Mouse (Mus musculus): ENCODE measurements at regions not wholly inside any gene's neighbourhood (a gene's known extent, or its start where the extent isn't known, plus 50 kb on each side); places are given as distances from the start of the nearest gene placed in this dataset.
A peak's percentile ranks its signal among the peaks of the same experiment; 100 is the strongest.

DNA sequence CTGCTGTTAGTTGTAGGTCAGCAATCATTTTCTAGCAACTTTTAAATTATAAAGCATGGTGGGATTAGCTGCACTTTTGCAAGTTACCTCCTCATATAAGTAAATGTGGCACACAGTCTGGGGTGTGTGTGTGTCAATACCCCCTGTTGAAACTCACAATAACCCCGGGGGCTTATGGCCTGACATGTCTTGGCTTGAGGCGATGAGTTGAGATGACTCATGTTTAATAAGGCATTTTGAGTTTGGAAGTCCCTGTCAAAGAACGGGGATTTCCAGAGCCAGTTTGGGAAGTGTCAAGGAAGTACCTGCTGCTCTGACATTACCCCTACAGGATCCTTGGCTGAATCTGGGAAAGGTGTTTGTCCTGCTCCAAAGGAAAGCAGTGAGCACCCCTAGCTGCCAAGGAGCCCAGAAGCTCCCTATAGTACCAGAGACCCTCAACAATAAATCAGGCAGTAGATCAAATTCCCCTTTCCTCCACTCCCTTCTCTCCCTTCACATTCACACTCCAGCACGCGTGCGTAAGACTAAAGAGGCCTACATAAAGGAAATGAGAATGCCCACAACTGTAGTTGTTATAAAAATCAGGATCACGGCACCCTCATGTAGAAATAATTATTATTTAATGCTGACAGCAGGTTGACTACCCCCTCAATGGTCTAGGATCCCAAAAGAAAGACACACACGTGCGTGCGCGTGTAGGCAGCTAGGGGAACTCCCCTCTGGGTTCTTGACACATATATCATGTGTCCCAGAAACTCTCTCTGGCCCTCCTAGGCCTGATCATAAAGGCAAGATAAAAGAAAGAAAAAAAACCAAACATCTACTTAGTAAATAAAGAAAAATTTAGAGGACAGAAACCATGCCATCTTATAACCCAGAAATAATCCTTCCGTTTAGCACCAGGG is 216.3 kb upstream of the Cdh5 start:
- no peak for DNase-seq (ENCODE audit: low spot score)

GRCm38 (mm10) chr8:103894589-103894988 is 206.8 kb upstream of the Cdh5 start:
- DNase-seq (ENCODE audit: low spot score): no peak

DNA sequence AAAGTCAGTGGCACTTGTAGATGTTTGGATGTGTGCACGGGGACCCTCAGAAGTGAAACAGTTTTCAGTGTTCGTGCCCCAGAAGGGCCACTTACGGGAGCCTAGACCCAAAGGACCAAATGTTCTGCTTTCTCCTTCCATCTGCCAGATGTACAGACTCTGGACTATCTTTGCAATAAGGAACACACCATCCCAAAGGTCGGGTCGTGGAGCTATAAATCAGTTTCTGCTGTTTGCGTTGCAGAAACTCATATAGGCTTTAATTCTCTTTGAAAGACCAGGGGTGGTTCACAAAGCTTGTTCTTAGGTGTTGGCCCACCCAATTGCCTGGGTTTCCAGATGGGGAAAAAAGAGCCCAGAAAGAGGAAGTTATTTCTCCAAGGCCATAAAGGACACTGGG is 206.3 kb upstream of the Cdh5 start:
- no peak for DNase-seq (ENCODE audit: low spot score)

- DNase-seq (ENCODE audit: low spot score): no peak
These were observed 204.0 kb upstream of the Cdh5 start for GRCm38 (mm10) chr8:103897463-103897862.

- DNase-seq (ENCODE audit: low spot score): no peak
These were observed 198.9 kb upstream of the Cdh5 start for GRCm38 (mm10) chr8:103902516-103902915.

DNA sequence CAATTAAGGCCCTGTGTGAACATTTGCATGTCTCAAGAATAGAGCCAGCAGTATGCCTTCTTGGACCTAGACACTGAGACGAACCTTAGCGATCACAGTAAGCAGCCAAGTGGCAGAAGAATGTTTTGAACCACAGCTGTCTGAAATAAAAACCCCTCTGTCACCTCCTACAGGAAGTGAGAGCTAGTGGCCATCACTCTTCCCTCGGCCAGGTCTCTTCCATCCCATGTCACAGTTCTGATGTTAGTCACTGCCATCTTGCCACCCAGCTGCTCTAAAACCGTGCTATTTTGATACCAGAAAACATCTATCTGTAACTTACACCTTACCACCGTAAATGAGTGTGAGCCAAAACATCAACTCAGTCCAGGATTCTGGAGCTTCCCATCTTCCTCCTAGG is 197.8 kb upstream of the Cdh5 start:
- no peak for DNase-seq (ENCODE audit: low spot score)

- no peak for DNase-seq (ENCODE audit: low spot score)
These were observed 193.8 kb upstream of the Cdh5 start for GRCm38 (mm10) chr8:103907662-103908061.

- DNase-seq (ENCODE audit: low spot score): no peak
These were observed 190.0 kb upstream of the Cdh5 start for GRCm38 (mm10) chr8:103911287-103912015.

DNA sequence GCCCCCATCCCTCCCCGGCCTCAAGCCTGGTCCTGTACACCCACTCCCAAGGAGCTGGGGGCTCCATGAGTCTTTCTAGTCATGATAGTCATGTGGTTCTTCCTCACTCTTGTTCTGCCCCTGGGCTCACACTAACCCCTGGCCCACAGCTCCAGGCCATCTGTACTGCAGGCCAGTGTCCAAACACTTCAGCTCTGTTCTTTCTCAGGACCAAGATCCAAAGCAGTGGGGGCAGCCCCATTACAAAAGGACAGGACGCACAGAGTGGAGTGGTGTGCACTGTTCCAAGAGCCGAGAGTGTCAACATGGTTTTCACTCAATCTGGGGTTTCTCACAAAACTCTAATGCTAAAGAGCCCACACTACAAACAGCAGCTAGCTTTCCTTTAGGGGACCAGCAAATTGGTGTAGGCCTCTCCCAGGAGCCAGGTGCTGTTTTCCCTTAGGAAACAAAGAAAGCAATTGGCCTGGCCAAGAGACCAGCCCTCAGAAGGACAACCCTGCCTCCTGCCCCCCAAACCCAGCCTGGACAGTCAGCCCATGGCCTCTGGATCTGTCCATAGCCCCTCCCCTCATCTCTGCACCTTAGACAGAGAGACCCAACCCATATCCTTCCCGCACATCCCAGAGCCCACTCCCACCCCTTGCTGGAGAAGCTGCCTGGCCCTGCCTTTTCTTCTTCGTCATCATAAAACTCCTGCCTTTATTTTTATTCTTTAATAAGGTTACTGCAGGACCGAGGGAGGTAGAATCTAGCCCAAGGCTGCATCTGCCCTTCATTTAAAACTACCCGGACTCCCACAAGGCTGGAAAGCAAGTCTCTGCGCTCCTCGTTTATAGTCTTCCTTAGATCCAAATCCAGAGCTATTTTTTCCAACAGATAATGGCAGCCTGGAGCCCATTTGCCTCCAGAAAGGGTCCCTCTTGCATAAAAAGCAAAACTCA is 188.2 kb upstream of the Cdh5 start:
- peak; percentile 5 for DNase-seq (ENCODE audit: low spot score)

DNA sequence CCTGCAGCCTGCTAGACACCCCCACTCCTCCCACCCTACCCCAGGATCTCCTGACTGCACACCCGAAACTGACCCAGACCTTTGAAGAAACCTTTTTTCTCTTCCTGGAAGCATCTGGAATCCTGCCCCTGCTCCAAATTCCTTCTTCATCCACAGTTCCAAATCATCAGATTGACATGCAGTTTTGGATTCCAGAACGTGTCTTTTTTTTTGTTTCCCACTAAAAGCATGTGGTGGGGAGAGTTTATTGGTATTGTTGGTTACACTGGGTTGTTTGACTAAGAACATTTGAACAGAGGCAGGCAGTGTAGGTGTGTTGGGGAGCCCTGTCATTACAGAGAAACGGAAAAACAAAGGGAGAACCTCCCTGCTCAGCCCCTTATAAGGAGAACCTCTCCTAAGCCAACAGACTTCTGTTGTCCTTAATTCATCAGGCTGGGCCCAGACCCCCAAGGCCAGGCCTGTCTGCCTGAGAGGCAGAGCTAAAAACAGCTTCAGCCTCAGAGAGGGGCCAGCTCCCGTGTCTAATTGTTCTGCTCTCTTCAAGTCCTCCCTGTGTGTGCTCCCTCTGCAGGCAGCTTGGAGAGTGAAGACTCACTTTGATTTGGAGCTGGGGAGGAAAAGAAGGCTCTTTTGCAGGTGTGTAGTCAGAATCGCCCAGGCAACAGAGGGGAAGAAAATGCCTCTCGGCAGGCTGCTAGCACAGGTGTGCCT is 187.3 kb upstream of the Cdh5 start:
- DNase-seq (ENCODE audit: low spot score): peak; percentile 22

DNA sequence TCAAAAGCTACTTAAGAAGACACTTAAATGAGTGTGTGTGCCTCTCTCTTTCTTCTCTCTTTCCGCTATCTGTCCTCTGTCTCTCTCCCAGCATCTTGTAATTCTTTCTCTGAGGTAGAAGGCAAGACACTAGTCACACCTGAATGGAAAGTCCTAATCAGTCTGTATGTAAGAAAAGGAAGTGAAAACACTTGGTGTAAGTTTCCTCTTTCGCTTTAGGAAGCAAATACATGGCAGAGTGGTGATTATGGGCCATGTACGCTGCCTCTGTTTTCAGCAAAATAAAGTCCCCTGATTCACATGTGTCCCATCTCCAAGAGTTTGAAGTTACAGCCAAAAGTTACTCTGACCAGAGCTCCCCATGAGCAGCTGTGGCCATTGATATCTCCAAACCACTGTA is 182.1 kb upstream of the Cdh5 start:
- DNase-seq (ENCODE audit: low spot score): no peak

DNA sequence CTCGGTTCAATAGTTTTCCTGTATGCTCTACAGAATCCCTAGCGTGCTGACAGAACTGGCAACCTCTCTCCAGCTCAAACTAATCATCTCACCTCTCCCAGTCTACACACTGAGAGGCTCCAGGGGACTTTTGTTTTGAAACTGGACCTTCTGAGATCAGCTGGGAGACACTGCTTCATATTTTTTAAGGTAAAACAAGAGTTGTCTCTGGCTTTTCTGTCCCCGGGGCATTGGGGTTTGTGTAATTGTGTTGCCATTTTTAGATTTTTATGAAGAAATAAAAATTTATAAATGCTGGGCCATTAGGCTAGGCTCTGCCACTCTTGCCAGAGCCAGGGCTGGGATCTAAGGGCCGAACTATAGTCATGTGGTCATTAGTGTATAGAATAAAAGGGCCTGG is 179.8 kb upstream of the Cdh5 start:
- DNase-seq (ENCODE audit: low spot score): no peak

GRCm38 (mm10) chr8:103922746-103923145 is 178.7 kb upstream of the Cdh5 start:
- DNase-seq (ENCODE audit: low spot score): no peak

- no peak for DNase-seq (ENCODE audit: low spot score)
These were observed 168.7 kb upstream of the Cdh5 start for GRCm38 (mm10) chr8:103932681-103933080.

DNA sequence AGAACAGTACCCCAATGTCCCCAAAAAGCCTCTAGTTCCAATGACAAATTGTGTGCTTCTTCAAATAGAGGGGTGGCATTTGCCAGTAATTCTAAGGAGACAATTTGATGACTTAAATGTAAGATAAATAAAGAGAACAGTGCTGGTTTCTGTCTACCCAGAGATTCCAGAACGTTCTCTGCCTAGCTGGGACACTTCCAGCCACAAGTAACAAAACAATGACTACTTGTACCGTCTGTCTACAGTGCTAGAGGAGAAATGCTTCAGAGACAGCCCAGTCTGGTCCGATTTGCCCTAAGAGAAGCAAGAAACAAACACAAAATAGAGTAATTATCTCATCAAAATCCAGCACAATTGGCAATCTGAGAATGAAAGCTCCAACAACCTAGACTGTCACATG is 164.9 kb upstream of the Cdh5 start:
- no peak for DNase-seq (ENCODE audit: low spot score)

- DNase-seq (ENCODE audit: low spot score): peak; percentile 14
These were observed 162.9 kb upstream of the Cdh5 start for GRCm38 (mm10) chr8:103938283-103939230.

DNA sequence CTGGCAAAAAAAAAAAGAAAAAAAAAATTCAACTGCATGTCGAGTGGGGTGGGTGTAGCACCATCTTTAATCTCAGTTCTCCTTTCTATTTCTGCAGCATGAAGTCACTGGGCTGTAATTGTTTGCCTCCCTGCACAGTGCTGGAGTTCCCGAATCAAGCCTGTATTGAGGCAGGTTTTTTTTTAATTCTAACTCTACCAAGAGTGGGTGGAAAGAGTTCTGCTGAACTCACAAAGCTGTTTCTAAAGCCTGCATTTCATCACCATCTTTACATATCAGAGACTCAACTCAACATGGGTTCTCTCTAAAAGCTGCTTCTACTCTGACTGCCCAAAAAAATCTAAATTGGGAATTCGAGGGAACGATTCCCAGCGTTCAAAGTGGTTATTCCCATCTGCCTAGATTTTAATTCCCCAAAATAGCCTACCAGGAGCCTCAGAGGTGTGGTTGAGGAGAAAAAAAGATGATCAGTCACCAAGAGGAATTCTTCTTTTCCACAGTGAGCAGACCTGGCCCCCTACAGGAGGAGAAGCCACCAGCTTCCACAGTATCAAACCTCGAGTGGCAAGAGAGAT is 160.4 kb upstream of the Cdh5 start:
- DNase-seq (ENCODE audit: low spot score): no peak

DNA sequence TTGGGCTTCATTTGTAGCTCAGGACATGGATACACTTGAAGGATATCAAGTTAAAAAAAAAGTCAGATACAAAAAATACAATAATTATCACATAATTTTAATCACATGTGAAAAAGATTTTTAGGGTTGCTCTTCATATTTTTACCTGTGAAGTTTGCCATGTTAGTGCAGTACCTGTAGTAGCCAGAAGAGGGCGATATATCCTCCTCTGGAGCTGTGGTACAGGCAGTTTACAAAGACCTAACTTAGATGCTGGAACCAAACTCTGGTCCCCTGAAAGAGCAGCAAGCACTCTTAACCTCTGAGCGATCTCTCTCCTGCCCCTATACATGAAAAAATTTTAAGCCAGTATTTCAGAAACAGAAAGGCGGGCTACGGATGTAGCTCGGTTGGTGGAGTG is 153.0 kb upstream of the Cdh5 start:
- no peak for DNase-seq (ENCODE audit: low spot score)

DNA sequence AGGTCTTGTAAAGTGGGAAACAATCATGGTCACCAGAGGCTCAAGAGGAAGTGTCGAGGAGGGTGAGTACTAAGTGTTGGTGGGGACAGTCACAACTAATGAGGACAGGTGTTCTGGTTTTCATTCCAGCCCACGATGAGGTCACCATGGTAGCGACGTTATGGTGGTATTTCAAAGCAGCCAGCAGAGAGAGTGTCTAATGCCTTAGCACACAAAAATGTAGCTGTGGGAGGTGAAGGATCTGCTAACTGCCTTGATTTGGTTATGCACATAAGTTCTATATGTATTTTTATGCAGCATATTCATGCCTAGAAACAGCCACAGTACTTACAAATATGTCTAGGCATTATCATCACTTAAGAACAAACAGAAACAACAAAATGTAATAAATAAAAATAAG is 151.0 kb upstream of the Cdh5 start:
- no peak for DNase-seq (ENCODE audit: low spot score)

DNA sequence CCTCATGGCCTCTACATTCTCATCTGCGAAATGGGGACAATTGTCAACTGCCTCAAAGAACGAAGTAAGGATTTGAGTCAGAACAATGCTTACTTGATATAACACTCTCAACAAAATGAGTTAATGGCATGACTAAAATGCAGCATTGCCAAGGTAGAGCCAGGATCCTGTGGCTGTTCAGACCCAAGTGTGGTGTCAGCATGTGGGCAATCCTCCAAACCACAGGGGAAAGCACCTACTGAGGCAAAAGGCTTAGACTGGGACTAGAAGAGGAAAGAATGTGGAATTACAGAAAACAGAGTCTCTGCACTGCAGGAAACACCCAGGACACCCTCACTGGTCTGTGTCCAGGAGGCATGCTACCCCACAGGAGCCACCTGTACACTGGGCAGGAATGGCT is 147.8 kb upstream of the Cdh5 start:
- DNase-seq (ENCODE audit: low spot score): no peak
